Mouse (Mus musculus) neural tube, embryonic 10.5 days (tissue): Measurements from ENCODE around the gene Cmklr1.
A peak's percentile ranks its signal among the peaks of the same experiment; 100 is the strongest.

Experiments used
- DNase-seq: peaks from one replicate; pipeline ENCODE4 v3.0.0-alpha.2; 2017; ENCODE audit warnings: low spot score; ENCODE audit errors: extremely low spot score

The Cmklr1 gene

DNA sequence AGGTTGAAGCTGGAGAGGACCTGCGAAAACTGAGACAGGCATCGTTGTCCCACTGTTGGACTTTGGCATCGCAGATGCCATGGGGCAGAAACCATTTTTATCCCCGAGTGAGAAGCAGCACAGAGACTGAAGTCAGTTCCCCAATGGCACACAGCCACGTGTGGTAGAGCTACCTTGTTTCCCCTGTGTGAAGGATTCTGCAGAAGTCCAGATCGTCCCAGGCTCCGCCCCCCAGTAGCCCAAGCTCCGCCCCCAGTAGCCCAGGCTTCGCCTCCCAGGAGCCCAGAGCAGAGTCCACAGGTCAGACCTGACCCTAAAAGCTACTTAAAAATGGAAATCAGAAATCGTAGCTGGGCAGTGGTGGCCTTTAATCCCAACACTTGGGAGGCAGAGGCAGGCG lies 4.0 kb upstream of the Cmklr1 start:
- no peak for DNase-seq

DNA sequence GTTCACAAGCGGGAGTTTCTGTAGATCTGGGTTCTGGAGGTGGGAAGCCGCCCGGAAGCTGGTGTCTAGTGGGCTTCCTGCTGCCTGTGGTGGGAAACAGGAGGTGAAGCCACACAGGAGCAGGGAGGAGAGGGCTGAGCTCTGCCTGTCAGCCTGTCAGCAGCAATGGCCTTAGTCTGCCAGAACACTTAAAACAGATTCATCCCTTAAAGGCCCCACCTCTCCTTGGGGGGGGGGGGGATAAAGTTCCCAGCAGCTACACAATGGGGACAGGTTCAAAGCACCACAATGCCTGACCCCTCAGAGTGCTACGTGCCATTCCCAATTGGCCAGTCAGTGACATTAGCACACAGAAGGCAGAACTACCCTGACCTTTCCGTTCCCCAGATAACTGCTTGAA lies 2.0 kb upstream of the Cmklr1 start:
- no peak for DNase-seq

DNA sequence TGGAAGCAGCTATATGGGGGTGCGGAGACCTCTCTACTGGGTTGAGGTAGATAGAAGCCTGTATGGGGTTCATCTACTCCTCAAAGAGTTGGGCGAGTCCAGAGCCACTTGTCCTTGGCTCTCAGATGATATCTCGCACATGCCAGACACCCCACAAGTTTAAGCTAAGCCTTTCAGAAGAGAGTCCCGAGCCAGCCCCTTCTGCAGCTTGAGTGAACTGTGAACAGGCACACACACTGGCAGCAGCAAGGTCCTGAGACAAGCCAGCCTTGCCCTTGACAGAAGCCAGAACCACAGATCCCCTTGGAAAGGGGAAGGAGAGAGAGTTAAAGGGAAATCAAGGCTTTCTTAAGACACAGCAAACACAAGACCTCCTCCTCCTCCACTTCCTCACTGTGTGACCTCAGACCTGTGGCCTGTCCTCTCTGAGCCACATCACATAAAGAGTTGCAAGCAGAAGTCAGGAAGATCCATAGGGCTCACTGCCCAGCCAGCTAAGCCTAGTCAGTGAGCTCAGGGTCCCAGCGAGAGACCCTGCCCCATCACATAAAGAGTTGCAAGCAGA lies 1.5 kb downstream of the Cmklr1 start:
- DNase-seq: no peak

DNA sequence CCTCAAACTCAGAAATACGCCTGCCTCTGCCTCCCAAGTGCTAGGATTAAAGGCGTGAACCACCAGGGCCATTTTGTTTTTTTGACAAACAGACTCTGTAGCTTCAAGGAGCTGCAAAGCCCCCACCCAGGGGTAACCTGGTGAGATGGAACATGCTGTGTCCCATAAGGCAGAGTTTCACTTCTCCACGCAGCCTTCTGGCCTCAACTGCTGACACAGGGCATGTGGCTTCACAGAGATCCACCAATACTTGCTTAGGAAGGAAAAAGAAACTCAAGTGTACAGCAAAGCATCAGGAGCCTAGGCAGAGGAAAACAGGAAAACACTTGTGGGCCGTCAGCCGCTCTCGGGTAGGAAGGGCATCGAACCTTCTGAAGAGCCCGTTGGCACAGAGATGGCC lies 3.1 kb downstream of the Cmklr1 start:
- DNase-seq: no peak

DNA sequence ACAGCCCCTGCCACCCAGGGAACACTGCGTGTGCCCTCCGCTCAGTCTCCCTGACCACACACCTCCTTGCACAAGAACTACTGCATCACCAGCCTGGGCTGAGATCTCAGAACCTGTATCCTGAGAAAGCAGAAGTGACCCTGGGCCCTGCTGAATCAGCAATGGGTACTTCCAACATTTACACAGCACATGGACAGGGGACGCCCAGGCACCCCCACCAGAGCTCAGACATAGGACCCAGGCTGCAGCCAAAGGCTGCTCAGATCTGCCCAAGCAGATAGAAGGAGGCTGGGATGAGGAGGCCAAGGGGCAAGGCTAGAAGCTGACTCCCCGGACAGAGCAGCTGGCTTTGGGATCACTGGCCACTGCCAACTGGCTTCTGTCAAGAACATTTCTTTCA lies 5.7 kb downstream of the Cmklr1 start:
- DNase-seq: no peak

DNA sequence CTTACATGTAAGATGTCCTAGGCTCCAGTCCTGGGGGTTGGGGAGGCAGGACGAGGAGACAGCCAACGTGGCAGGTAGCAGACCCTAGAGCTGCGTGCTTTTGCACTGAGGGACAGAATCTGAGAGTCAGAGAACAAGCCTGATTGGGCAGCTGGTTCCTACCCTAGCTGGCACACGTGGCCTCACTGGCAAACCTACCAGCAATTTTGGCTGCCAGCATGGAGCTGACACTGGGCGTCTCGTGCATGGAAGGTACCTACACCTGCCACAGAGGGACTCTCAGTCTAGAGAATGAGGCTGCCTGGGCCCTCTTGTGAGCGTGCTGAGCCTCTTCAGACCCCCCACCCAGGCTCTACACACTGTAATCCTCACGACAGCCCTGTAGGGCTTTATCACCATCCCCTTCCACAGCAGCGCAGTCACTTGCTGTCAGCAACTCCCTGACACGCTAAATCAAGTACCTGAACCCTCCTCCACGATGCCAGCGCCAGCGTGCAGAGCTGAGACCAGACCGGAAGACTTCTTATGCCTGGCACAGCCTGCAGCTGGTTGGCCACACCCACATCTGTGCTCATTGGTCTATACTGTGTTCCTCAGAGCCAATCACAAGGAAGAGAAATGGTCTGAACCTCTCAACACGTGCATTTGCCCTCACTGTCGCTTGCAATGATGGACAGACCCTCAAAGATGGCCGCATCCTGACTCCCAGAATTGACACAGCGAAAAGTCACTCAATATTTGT lies 6.9 kb downstream of the Cmklr1 start:
- DNase-seq: peak; percentile 45

DNA sequence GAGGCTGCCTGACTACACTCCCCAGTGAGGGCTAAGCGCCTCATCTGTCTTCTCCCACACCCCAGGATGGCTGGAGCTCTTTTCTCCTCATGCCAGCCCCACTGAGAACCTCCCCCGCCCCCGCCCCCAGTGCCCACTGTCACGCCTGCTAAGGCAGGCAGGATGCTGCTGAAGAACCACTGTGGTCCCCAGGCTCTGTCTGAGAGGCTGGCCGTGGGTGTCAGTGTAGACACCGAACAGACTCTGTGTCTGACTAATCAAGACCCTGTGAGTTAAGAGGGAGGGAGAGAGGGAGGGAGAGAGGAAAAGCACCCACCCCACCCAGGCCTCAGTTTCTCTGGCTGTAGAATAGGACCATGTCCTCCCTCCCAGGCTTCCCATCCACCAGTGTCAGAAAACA lies 9.2 kb downstream of the Cmklr1 start:
- no peak for DNase-seq

DNA sequence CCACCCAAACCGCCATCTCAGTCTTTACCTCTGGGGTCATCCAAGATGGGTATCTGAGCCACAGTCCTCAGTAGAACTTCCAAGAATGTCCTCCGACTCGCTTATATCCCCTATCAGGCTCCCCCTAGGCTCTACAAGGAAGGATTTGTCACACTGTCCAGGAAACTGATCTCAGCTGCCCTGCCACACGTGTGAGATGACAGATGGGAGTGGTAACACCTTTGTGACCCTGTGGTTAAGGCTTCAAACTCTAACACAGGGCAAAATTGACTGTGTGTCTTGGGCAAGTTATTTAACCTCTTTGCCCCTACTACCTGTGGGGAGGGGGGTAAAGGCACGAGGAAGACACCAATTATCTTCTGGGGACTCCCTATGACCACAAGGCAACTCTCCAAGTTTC lies 11.1 kb downstream of the Cmklr1 start:
- no peak for DNase-seq

DNA sequence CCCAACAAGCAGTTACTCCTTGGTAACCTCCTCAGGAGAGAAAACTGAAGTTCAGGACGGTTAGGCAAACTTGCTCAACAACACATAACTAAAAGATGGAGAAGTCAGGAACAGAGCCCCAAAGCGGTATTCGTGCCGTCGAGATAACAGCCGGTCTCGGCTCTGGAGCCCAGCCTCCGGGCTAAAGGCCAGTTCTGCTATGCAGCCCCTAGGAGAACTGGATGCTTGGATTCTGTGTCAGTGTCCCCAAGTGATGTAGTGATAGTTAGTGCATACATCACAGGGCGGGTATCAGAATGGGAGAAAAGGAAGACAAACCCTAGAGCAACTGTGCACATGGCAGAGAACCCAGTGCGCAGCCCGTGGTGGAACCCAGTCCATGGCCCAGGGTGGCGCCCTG lies 12.2 kb downstream of the Cmklr1 start:
- no peak for DNase-seq

DNA sequence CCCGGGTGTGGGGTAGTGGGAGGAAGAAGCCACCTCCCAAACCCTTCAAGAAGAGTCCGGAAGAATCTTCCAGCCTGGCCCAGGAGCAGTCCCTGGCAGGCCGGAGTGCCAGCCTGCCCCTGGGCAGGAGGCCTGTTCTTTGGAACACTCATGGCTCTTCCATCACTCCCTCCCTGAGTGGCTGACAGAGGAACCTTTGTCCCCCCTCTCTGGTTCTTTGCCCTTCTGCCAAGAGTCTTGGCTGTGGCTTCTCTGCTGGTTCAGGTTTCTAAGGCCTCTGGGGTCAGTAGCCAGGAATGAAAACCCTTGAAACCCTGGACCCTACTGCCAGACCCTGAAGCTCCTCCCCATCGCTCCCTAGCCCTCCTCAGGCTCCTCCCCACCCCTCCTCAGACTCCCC lies 12.6 kb downstream of the Cmklr1 start:
- no peak for DNase-seq

DNA sequence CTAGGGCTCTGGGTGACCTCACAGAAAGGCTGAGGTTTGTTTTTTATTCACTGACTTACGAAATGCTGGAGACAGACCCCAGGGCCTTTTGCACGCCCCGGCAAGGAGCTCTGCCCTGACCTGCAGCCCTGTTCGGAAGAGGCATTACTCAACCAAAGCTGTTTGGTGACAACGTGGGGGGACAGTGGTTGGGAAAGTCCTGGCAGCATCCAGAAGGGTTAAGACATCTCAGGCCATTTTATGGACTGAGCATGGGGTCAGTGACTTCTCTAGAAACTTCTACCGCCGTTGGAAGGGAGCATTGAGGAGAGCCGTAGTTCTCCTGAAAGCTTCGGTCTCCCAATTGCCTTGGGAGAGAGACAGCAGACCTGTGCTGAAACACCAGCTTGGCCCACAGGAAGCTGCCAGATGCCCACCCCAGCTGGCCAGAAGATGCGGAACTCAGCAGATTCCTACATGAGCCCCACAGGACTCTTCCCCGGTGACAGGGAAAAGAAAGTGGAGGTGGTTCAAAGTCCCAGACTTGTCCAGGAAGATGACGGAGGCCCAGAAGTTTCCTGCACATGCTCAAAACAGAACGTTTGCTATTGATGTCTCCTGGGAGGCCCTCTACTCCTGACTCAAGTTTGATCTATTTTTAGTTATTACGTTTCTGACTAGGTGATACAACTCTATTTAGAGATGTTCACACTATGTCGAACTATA lies 14.2 kb downstream of the Cmklr1 start:
- DNase-seq: no peak

DNA sequence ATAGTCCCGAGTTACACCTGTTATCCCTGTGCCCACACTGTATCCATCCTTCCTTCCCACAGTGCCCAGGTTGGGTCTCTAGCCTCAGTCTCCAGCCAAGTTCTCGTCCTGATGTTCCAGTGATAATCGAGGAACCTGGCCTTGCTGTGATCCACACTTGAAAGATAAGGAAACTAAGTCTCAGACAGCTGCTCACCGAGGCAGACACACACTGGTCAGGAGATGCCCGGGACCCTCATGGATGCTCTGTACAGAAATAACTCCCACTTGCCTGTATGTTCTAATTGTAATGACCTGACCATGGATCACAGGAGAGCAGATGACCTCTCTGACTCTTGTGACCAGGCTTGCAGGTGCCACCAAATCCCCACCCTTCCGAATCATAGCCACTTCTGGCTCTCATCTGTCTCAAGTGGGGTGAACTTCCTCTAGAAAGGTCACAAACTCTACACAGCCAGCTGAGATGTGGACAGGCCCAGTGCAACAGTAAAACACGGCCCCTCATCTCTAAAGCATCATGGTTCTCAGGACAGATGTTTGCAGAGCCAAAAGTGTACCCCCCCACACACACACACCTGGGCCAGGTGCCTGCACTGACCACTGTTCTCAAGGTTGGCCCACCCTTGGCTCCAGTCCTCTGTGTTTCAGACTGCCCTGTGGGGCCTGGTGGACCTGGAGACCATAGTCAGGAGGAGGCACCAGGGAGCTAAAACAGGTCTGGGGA lies 15.2 kb downstream of the Cmklr1 start:
- DNase-seq: no peak

DNA sequence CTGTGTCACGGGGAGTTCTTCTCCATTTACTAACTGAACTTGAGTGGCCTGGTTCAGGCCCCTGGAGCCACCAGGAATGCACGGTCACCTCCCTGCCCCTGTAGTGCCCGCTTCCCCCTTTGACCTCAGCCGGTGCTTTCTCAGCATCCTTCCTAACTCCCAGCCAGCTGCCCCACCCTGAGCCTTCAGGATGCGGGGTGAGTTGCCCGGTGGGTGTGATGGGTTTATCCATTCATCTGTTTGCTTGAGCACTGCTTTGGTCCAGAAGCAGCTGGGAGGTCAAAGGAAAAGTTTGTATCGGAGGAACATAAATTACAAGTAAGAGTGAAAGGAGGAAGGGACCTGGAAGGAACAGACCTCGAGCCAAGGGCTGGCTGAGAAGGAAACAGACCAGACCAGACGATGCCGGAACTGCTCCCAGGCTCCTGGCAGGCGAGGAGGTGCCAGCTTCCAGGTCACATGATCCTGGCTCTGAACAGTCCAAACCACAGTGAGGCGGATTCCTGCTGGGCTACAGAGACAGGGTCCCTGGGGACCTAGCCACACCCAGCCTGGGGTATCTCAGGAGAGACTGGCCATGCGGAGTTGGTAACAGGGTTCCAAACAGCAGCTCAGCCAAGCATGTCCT lies 16.1 kb downstream of the Cmklr1 start:
- DNase-seq: no peak

DNA sequence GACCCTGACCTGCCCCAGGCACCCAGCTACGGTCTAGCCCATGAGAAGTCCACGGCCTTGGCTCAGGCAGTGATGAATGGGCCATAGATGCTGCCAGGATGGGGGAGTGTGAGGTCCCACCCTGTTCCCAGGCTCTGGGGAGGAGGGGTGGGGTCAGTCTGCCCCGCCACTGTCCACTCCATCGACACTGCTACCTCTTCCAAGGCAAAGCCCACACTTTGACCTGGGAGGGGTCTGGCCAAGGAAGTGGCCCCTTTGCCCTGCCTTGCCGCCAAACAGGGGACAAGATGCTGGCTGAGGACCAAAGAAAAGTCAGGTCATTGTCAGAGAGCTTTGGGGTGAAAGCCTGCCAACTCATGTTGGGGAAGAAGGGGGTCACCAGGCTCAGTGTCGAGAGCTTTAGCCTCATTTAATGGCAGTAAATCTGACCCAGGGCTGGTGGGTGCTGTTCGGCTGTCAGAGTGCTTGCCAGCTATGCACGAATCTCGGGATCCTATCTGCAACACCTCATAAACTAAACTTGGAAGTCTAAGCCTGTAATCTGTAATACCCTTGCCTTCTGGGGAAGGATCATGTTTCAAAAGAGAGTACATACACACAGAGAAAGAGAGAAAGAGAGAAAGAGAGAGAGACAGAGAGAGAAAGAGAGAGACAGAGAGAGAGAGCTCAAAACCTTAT lies 17.1 kb downstream of the Cmklr1 start:
- DNase-seq: no peak

DNA sequence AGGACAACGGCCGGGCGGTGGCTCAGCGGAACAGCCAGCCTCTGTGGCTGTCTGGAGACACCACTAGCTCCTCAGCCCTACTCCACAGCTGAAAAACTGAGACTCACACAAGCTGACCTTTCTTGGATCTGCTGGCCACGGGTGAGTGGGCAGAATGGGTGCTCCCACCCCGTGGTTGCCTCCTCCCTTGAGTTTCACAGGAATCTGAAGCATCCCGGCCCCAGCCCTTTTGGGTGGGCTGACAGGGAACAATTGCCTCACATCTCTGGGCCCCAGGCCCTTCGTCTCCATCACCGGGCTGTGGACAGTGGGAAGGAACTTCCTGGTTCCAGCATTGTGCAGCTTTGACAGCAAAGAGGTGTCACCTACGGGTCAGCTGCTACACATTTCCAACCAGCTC lies 20.1 kb downstream of the Cmklr1 start:
- no peak for DNase-seq

DNA sequence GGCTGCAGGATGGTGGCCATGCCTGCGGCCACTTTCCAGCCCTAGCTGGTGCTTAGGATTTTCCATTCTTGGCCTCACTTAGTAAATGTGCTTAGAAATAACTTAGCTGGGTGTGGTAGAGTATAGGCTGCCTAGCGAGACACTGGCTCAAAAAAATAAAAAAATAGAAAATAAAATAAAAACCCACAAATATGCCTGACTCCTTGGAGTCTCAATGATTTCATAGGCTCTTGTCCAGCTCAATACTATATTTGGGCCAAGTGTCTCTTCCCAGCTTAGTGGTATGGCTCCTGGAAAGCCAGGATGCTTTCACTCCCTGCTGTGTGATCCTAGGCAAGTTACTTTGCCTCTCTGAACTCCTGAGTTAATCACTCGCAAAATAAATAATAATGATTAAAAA lies 21.0 kb downstream of the Cmklr1 start:
- no peak for DNase-seq

DNA sequence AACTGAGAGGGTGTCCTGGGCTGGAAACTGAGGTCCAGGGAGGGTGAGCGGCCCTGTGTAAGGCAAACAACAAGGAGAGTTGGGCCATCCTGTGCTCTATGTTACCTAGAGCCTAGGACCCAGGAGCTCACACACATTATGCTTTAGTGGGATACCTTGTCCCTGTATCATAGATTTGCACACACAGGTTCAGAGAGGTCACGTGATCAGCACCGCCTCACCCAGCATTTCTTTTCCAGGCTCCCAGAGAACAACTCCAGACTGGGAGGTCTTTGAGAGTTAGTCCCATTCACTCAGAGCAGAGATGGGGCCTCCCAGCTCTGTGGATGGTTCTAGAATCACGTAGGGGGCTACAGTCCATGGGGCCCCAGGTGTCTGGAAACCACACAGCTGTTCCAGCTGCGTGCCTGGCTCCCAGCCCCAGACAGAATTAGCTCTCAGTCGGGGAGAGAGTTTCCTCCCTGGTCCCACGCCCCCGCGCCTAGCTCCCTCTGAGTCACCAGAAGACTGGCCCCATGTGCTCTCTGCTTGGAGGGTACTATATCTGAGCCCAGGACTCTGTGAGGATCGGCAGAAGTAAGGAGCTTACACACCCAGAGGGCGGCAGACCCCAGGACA lies 22.3 kb downstream of the Cmklr1 start:
- DNase-seq: no peak

DNA sequence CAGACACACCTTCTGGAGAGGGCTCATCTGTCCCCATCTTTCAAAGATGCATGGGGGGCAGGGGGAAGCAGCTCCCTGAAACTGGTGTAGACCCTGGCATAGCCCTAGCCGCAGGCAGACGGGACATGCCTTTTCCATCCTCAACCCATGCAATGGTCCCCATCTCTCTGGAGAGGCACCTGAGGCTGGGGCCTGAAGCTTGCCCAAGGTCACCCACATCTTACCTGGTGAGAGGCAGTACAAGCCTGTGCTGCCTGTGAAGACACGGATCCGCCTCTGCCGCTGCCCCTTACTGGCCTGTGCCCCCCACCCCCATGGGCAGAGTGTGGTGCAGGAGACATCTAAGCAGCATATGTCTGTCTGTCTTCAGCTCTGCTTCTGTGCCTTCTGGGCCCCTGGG lies 23.2 kb downstream of the Cmklr1 start:
- no peak for DNase-seq

DNA sequence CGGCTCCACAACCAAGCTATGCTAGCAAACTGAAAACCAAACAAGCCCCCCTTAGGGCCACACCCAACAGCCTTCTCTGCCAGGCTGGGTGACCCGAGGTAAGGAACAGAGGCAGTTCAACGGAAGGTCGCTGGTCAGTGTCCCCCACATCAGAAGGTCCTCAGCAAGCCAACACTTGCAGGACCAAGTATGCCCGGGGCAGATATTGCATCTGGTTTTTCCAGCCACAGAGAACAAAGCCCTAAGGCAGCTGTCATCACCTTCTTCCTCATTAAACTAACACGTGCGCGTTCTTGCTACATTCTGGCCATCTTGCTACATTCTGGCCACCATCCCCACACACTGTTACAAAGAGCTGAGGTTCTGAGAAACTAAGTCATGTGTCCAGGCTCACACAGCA lies 23.9 kb downstream of the Cmklr1 start:
- DNase-seq: no peak

DNA sequence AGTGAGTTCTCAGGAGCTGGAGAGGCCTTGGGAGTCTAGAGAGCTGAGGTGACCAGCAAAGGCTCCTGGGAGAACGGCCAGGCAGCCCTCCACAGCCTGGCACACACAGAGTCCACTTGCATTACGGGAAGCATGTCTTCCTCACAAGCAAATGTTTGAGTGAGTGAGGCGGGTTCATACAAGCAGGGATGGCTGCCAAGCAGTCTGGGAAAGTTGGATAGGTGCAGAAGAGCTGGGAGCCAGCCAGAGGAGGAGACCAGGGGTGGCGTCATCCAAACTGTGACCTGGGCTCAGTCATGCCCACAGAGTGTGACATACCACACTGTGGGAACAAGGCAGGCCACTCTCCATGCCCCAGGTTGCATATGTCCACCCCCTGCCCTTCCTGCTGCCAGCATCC lies 25.2 kb downstream of the Cmklr1 start:
- no peak for DNase-seq

DNA sequence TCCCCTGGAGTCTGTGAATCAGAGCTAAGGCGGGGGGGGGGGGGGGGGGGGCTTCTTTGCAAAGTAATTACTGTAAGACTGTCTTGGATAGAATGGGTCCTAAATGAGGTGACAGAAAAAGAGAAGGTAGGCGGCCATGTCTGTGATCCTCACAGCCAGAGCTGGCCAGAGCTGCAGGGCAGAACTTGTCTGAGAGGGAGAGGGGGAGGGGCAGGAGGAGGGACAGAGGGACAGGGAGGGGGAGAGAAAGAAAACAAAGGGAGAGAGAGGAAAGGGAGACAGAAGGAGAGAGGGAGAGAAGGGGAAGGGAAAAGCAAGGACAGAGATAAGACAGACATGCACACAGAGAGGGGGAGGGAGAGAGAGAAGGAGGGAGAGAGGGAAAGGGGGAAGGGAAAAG lies 27.2 kb downstream of the Cmklr1 start:
- no peak for DNase-seq
